8 mouse cellular contexts compared by ENCODE assay signal in genomic region chr3:20986942-20987341, GRCm38 (mm10).
A peak's percentile ranks its signal among the peaks of the same experiment; 100 is the strongest.
DNase-seq lines count a peak whose midpoint lies in the region; ATAC-seq and TF ChIP-seq lines count a peak whose summit lies in the region.
"Had no signal": no experiment of that assay in that cellular context is flagged by ENCODE, and none has a peak within 500 bp of the region (broad histone marks: within the 10 kb centered on the region; RNA-seq: fewer than 3 reads in every experiment).

No protein-coding gene starts in this region.

- DNase-seq in lung, postnatal 4 days = no peak
- peak; percentile 50 for DNase-seq in hindbrain, postnatal 0 days (ENCODE audit: low spot score)
- peak; percentile 21 for DNase-seq in stomach, postnatal 0 days (ENCODE audit: low spot score)
- no peak for DNase-seq in layer of hippocampus, adult 9-10 months (ENCODE audit: low spot score)
- no peak for DNase-seq in kidney, adult 2 months

- H3K27me3 ChIP-seq in lung, embryonic 16.5 days (ENCODE audit: control insufficient read depth, insufficient read depth, low read depth, low read length) = no peaks in the 10 kb centered on the region
- H3K27me3 ChIP-seq in forebrain, embryonic 12.5 days = no peaks in the 10 kb centered on the region
- H3K27me3 ChIP-seq in hindbrain, postnatal 0 days (ENCODE audit: insufficient read depth, low read length) = no peaks in the 10 kb centered on the region
- no peaks in the 10 kb centered on the region for H3K27me3 ChIP-seq in stomach, postnatal 0 days (ENCODE audit: control insufficient read depth, insufficient read depth, low read length)
- H3K27me3 ChIP-seq in kidney, adult 2 months (replicated peaks; ENCODE audit: control insufficient read depth, insufficient read depth, low read length) = no peaks in the 10 kb centered on the region
- H3K27me3 ChIP-seq: limb, embryonic 13.5 days had no signal

- H3K9ac ChIP-seq in lung, embryonic 16.5 days (ENCODE audit: low read length) = no peak overlapping the region
- H3K9ac ChIP-seq in forebrain, embryonic 12.5 days = no peak overlapping the region
- H3K9ac ChIP-seq in hindbrain, postnatal 0 days (replicated peaks; ENCODE audit: low read length) = no peak overlapping the region
- H3K9ac ChIP-seq in stomach, postnatal 0 days (ENCODE audit: low read length) = no peak overlapping the region
- H3K9ac ChIP-seq: limb, embryonic 13.5 days had no signal

- H3K9me3 ChIP-seq in lung, embryonic 16.5 days (ENCODE audit: control insufficient read depth, low read length) = no peaks in the 10 kb centered on the region
- H3K9me3 ChIP-seq in forebrain, embryonic 12.5 days = no peaks in the 10 kb centered on the region
- no peaks in the 10 kb centered on the region for H3K9me3 ChIP-seq in hindbrain, postnatal 0 days (ENCODE audit: low read length)
- H3K9me3 ChIP-seq in stomach, postnatal 0 days (ENCODE audit: control insufficient read depth, low read length) = no peaks in the 10 kb centered on the region
- H3K9me3 ChIP-seq: limb, embryonic 13.5 days had no signal

- no peak overlapping the region for H3K4me3 ChIP-seq in lung, embryonic 16.5 days (ENCODE audit: low read length)
- H3K4me3 ChIP-seq in forebrain, embryonic 12.5 days (replicated peaks) = no peak overlapping the region
- no peak overlapping the region for H3K4me3 ChIP-seq in hindbrain, postnatal 0 days (ENCODE audit: low read length)
- no peak overlapping the region for H3K4me3 ChIP-seq in stomach, postnatal 0 days (ENCODE audit: low read depth, low read length)
- H3K4me3 ChIP-seq in kidney, adult 2 months (ENCODE audit: insufficient read depth, low read depth, low read length) = no peak overlapping the region
- H3K4me3 ChIP-seq: limb, embryonic 13.5 days had no signal

- TF ChIP-seq POLR2A in kidney, adult 2 months (IDR thresholded peaks at IDR 0.05; ENCODE audit: low read depth, low read length) = no peak

- WGBS in lung, embryonic 16.5 days = 3% methylated on average over 1 of the region's 1 CpGs
- 0% methylated on average over 1 of the region's 1 CpGs for WGBS in forebrain, embryonic 12.5 days
- WGBS in hindbrain, postnatal 0 days = 4% methylated on average over 1 of the region's 1 CpGs
- 15% methylated on average over 1 of the region's 1 CpGs for WGBS in stomach, postnatal 0 days
- WGBS in kidney, adult 2 months = 6% methylated on average over 1 of the region's 1 CpGs

- peaks cover 20% of the 10 kb centered on the region for H3K4me1 ChIP-seq in lung, embryonic 16.5 days (replicated peaks; ENCODE audit: control insufficient read depth, insufficient read depth, low read length)
- H3K4me1 ChIP-seq in forebrain, embryonic 12.5 days = peaks cover 27% of the 10 kb centered on the region
- H3K4me1 ChIP-seq in hindbrain, postnatal 0 days (ENCODE audit: insufficient read depth, low read length) = peaks cover 17% of the 10 kb centered on the region
- no peaks in the 10 kb centered on the region for H3K4me1 ChIP-seq in stomach, postnatal 0 days (replicated peaks; ENCODE audit: control insufficient read depth, insufficient read depth)
- H3K4me1 ChIP-seq in kidney, adult 2 months (ENCODE audit: control insufficient read depth, insufficient read depth, low read length) = 0 out of 2 replicates have a peak, but pooled peaks cover 3% of the 10 kb centered on the region

- TF ChIP-seq EP300 in stomach, postnatal 0 days (optimal IDR thresholded peaks at IDR 0.05) = no peak

- H3K36me3 ChIP-seq in lung, embryonic 16.5 days (ENCODE audit: control insufficient read depth, insufficient read depth, low read length) = no peaks in the 10 kb centered on the region
- no peaks in the 10 kb centered on the region for H3K36me3 ChIP-seq in forebrain, embryonic 12.5 days (replicated peaks)
- no peaks in the 10 kb centered on the region for H3K36me3 ChIP-seq in hindbrain, postnatal 0 days (ENCODE audit: insufficient read depth, low read length)
- H3K36me3 ChIP-seq in stomach, postnatal 0 days (ENCODE audit: control insufficient read depth, insufficient read depth, low read length) = no peaks in the 10 kb centered on the region
- no peaks in the 10 kb centered on the region for H3K36me3 ChIP-seq in kidney, adult 2 months (ENCODE audit: control insufficient read depth, insufficient read depth, low read length)
- H3K36me3 ChIP-seq: limb, embryonic 13.5 days had no signal

- peak; percentile 54; the same call in 1 of the 2 replicates for ATAC-seq in lung, embryonic 16.5 days (ENCODE audit: low read depth)
- ATAC-seq in forebrain, embryonic 12.5 days (ENCODE audit: low FRiP score) = peak; percentile 79
- ATAC-seq in hindbrain, postnatal 0 days = peak; percentile 63
- ATAC-seq in stomach, postnatal 0 days (ENCODE audit: low FRiP score, low TSS enrichment) = no peak

- no peak for TF ChIP-seq CTCF in hindbrain, postnatal 0 days (IDR thresholded peaks at IDR 0.05; ENCODE audit: low read depth)
- no peak for TF ChIP-seq CTCF in stomach, postnatal 0 days (IDR thresholded peaks at IDR 0.05; ENCODE audit: low read depth)
- TF ChIP-seq CTCF in kidney, adult 2 months (conservative IDR thresholded peaks at IDR 0.05; ENCODE audit: insufficient read depth, insufficient read length, low read depth, low read length) = no peak

- H3K27ac ChIP-seq in lung, embryonic 16.5 days (ENCODE audit: low read length) = no peak overlapping the region
- H3K27ac ChIP-seq in forebrain, embryonic 12.5 days = peak overlapping the region; percentile 77
- peak overlapping the region; percentile 67; the same call in 1 of the 2 replicates for H3K27ac ChIP-seq in hindbrain, postnatal 0 days
- H3K27ac ChIP-seq in stomach, postnatal 0 days (replicated peaks) = no peak overlapping the region
- H3K27ac ChIP-seq in kidney, adult 2 months (ENCODE audit: insufficient read depth, low read depth, low read length) = no peak overlapping the region
- H3K27ac ChIP-seq: limb, embryonic 13.5 days had no signal

- no peak overlapping the region for H3K4me2 ChIP-seq in lung, embryonic 16.5 days (ENCODE audit: low read depth, low read length)
- H3K4me2 ChIP-seq in forebrain, embryonic 12.5 days = no peak overlapping the region
- no peak overlapping the region for H3K4me2 ChIP-seq in hindbrain, postnatal 0 days (ENCODE audit: low read depth, low read length)
- no peak overlapping the region for H3K4me2 ChIP-seq in stomach, postnatal 0 days (replicated peaks; ENCODE audit: low read depth)

Comparison
In these comparisons a context has a peak if more than half of its experiments do, and no peak if none do; other contexts are left out.
1. H3K27ac ChIP-seq: peak in forebrain, embryonic 12.5 days (single experiment) and hindbrain, postnatal 0 days (single experiment); none in lung, embryonic 16.5 days (single experiment), stomach, postnatal 0 days (single experiment) and kidney, adult 2 months (single experiment).
2. DNase-seq: peak in hindbrain, postnatal 0 days (single experiment) and stomach, postnatal 0 days (single experiment); none in lung, postnatal 4 days (0 of 2), layer of hippocampus, adult 9-10 months (single experiment) and kidney, adult 2 months (single experiment).